ENCODE assay signal across 9 mouse cellular contexts in genomic region chr1:138348447-138348846, GRCm38 (mm10).
DNase-seq lines count a peak whose midpoint lies in the region; ATAC-seq and TF ChIP-seq lines count a peak whose summit lies in the region.
"Had no signal": no experiment of that assay in that cellular context is flagged by ENCODE, and none has a peak within 500 bp of the region (broad histone marks: within the 10 kb centered on the region; RNA-seq: fewer than 3 reads in every experiment).

No protein-coding gene starts in this region.

- H3K4me2 ChIP-seq in midbrain, embryonic 11.5 days, result no peak overlapping the region
- no peak overlapping the region for H3K4me2 ChIP-seq in heart, embryonic 12.5 days
- no peak overlapping the region for H3K4me2 ChIP-seq in stomach, embryonic 16.5 days (ENCODE audit: low read depth, low read length)
- H3K4me2 ChIP-seq: heart, embryonic 15.5 days had no signal

- peaks cover 3% of the 10 kb centered on the region for H3K4me1 ChIP-seq in midbrain, embryonic 11.5 days (ENCODE audit: control insufficient read depth, insufficient read depth, low read length)
- H3K4me1 ChIP-seq in midbrain, embryonic 10.5 days, result peaks cover 8% of the 10 kb centered on the region
- H3K4me1 ChIP-seq in heart, embryonic 12.5 days (replicated peaks), result 0 out of 2 replicates have a peak, but pooled peaks cover 5% of the 10 kb centered on the region
- H3K4me1 ChIP-seq in stomach, embryonic 16.5 days (ENCODE audit: control insufficient read depth, insufficient read depth, low read length), result peaks cover 4% of the 10 kb centered on the region; the same call in 1 of the 2 replicates
- H3K4me1 ChIP-seq in cerebellum, adult 2 months (ENCODE audit: control insufficient read depth, insufficient read depth, low read length), result no peaks in the 10 kb centered on the region
- H3K4me1 ChIP-seq: heart, embryonic 15.5 days had no signal

- peak; percentile 69 for DNase-seq in midbrain, embryonic 11.5 days (ENCODE audit: low spot score, missing footprints)
- DNase-seq in midbrain, embryonic 10.5 days (ENCODE audit: low spot score), result no peak
- DNase-seq in T-cell, adult 2 months (ENCODE audit: low spot score), result peak; percentile 77
- DNase-seq in cerebellum, adult 2 months, result no peak
- DNase-seq in spleen, adult 18-20 months, result no peak

- ATAC-seq in midbrain, embryonic 11.5 days (ENCODE audit: low FRiP score), result no peak
- ATAC-seq in heart, embryonic 12.5 days (ENCODE audit: insufficient number of reproducible peaks, low FRiP score), result peak; percentile 57
- ATAC-seq in stomach, embryonic 16.5 days (ENCODE audit: insufficient read depth, low FRiP score), result peak; percentile 95
- no peak for ATAC-seq in cerebellum, adult (ENCODE audit: insufficient number of reproducible peaks, low FRiP score, low TSS enrichment)

- no peak for TF ChIP-seq CTCF in cerebellum, adult 2 months (IDR thresholded peaks at IDR 0.05; ENCODE audit: borderline replicate concordance, insufficient read depth, low read depth, low read length)

- no peak for TF ChIP-seq POLR2A in cerebellum, adult 2 months (IDR thresholded peaks at IDR 0.05; ENCODE audit: borderline replicate concordance, insufficient read depth, low read length)

- 76% methylated on average over 6 of the region's 6 CpGs for WGBS in midbrain, embryonic 11.5 days
- 82% methylated on average over 6 of the region's 6 CpGs for WGBS in midbrain, embryonic 10.5 days
- WGBS in heart, embryonic 12.5 days, result 49% methylated on average over 6 of the region's 6 CpGs
- 48% methylated on average over 6 of the region's 6 CpGs for WGBS in stomach, embryonic 16.5 days
- WGBS in cerebellum, adult 2 months, result 50% methylated on average over 6 of the region's 6 CpGs

- H3K27ac ChIP-seq in midbrain, embryonic 11.5 days (ENCODE audit: low read depth, low read length), result no peak overlapping the region
- no peak overlapping the region for H3K27ac ChIP-seq in midbrain, embryonic 10.5 days (replicated peaks)
- no peak overlapping the region for H3K27ac ChIP-seq in heart, embryonic 12.5 days (ENCODE audit: poor library complexity, severe bottlenecking)
- peak overlapping the region; percentile 70; the same call in 1 of the 2 replicates for H3K27ac ChIP-seq in stomach, embryonic 16.5 days (ENCODE audit: low read length)
- H3K27ac ChIP-seq in cerebellum, adult 2 months (ENCODE audit: insufficient read depth, low read length), result no peak overlapping the region
- H3K27ac ChIP-seq: heart, embryonic 15.5 days had no signal

- H3K9me3 ChIP-seq in midbrain, embryonic 11.5 days (ENCODE audit: control insufficient read depth, low read length), result no peaks in the 10 kb centered on the region
- H3K9me3 ChIP-seq in midbrain, embryonic 10.5 days (replicated peaks), result no peaks in the 10 kb centered on the region
- H3K9me3 ChIP-seq in heart, embryonic 12.5 days (replicated peaks), result no peaks in the 10 kb centered on the region
- no peaks in the 10 kb centered on the region for H3K9me3 ChIP-seq in stomach, embryonic 16.5 days (replicated peaks; ENCODE audit: control insufficient read depth, low read length)
- H3K9me3 ChIP-seq: heart, embryonic 15.5 days had no signal

- H3K9ac ChIP-seq in midbrain, embryonic 11.5 days (ENCODE audit: low read length), result no peak overlapping the region
- H3K9ac ChIP-seq in heart, embryonic 12.5 days, result no peak overlapping the region
- H3K9ac ChIP-seq in stomach, embryonic 16.5 days (ENCODE audit: low read length), result no peak overlapping the region
- H3K9ac ChIP-seq: heart, embryonic 15.5 days had no signal

- no peaks in the 10 kb centered on the region for H3K27me3 ChIP-seq in midbrain, embryonic 11.5 days (ENCODE audit: control insufficient read depth, insufficient read depth, low read length)
- H3K27me3 ChIP-seq in midbrain, embryonic 10.5 days (ENCODE audit: low read depth, poor library complexity, severe bottlenecking), result no peaks in the 10 kb centered on the region
- no peaks in the 10 kb centered on the region for H3K27me3 ChIP-seq in heart, embryonic 12.5 days (replicated peaks)
- no peaks in the 10 kb centered on the region for H3K27me3 ChIP-seq in stomach, embryonic 16.5 days (ENCODE audit: control insufficient read depth, insufficient read depth, low read length)
- no peaks in the 10 kb centered on the region; the same call in 1 of the 2 replicates for H3K27me3 ChIP-seq in cerebellum, adult 2 months (ENCODE audit: control insufficient read depth, insufficient read depth, low read length)
- H3K27me3 ChIP-seq: heart, embryonic 15.5 days had no signal

- H3K36me3 ChIP-seq in midbrain, embryonic 11.5 days (ENCODE audit: control insufficient read depth, insufficient read depth, low read length), result no peaks in the 10 kb centered on the region
- no peaks in the 10 kb centered on the region for H3K36me3 ChIP-seq in midbrain, embryonic 10.5 days
- H3K36me3 ChIP-seq in heart, embryonic 12.5 days, result no peaks in the 10 kb centered on the region
- H3K36me3 ChIP-seq in stomach, embryonic 16.5 days (ENCODE audit: control insufficient read depth, insufficient read depth, low read length), result no peaks in the 10 kb centered on the region
- H3K36me3 ChIP-seq: heart, embryonic 15.5 days had no signal

- no peak overlapping the region for H3K4me3 ChIP-seq in midbrain, embryonic 11.5 days (ENCODE audit: low read depth, low read length)
- no peak overlapping the region for H3K4me3 ChIP-seq in midbrain, embryonic 10.5 days
- no peak overlapping the region for H3K4me3 ChIP-seq in heart, embryonic 12.5 days
- H3K4me3 ChIP-seq in stomach, embryonic 16.5 days (replicated peaks; ENCODE audit: low read length), result no peak overlapping the region
- H3K4me3 ChIP-seq in cerebellum, adult 2 months (replicated peaks; ENCODE audit: insufficient read depth, low read depth, low read length), result no peak overlapping the region
- H3K4me3 ChIP-seq: heart, embryonic 15.5 days had no signal

Comparison
In these comparisons a context has a peak if more than half of its experiments do, and no peak if none do; other contexts are left out.
1. DNase-seq: peak in midbrain, embryonic 11.5 days (single experiment) and T-cell, adult 2 months (single experiment); none in midbrain, embryonic 10.5 days (single experiment), cerebellum, adult 2 months (0 of 2) and spleen, adult 18-20 months (0 of 2).
2. ATAC-seq: peak in heart, embryonic 12.5 days (single experiment) and stomach, embryonic 16.5 days (single experiment); none in midbrain, embryonic 11.5 days (single experiment) and cerebellum, adult (single experiment).